Mouse (Mus musculus): ENCODE data around the gene Epb41l1.

Gene Epb41l1

GRCm38 (mm10) chr2:156456386-156457342 lies 36.0 kb downstream of the Epb41l1 start:
- WGBS: 82% methylated on average over 14 of the region's 14 CpGs

- 49% methylated on average over 4 of the region's 4 CpGs for WGBS
These were observed 36.6 kb downstream of the Epb41l1 start for GRCm38 (mm10) chr2:156457343-156457717.

GRCm38 (mm10) chr2:156460470-156460869 lies 39.8 kb downstream of the Epb41l1 start:
- 15% methylated on average over 14 of the region's 14 CpGs for WGBS

GRCm38 (mm10) chr2:156462154-156463029 lies 41.7 kb downstream of the Epb41l1 start:
- WGBS: 45% methylated on average over 14 of the region's 14 CpGs

DNA sequence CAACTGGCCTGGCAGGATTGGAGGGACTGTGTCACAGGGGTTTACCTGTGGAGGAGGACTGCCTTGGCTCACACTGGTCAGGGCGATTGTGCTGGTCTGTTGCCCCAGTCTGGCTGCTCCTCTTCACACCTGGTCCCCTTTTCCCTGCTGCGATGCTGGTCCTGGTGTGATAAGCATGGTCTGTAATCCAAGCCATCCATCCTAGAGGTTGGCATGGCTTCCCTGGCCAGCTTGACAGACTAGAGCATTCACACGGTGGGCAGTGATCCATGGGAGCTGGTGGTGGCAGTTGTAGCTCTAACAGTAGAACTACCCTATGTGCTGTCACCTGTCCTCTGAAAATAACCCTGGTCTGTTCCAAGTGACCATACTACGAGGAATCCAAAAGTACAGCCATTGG lies 43.7 kb downstream of the Epb41l1 start:
- 77% methylated on average over 4 of the region's 4 CpGs for WGBS

GRCm38 (mm10) chr2:156467538-156467937 lies 46.8 kb downstream of the Epb41l1 start:
- WGBS: 86% methylated on average over 11 of the region's 11 CpGs

DNA sequence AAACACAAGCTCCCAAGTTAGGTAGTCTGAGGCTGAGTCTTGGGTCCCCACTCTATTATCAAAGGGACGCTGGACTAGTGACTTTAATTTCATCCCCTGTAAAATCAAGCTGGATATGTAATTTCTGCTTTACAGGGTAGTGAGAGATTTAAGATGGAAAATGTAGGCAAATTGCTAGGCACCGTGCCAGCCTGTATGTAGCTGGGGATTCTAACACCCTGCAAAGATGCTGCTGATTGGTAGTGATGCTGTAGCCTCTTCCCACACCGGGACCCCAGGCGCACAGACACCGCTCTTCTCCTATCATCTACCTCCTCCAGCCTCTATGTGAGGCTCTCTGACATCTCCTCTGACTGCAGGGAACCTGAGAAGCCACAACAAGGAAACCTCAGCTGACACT lies 48.2 kb downstream of the Epb41l1 start:
- WGBS: 63% methylated on average over 5 of the region's 5 CpGs

DNA sequence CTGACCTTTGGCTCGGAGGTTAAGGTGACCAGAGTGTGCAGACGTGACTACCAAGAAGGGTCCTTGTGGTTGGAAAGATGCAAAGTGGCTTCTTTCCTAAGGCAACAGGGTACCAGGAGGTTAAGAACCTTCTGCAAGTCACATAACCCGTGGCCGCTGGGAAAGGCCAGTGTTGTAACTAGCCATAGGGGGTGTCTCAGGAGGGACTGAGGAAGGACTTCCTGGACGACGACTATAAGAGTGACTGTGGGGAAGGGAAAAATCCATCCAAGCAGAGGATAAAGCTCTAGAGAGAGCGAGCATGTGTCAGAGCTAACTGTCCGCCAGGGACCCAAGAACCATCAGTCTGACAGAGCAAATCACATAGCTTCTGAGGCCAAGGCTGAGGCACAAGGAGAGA lies 48.8 kb downstream of the Epb41l1 start:
- WGBS: 71% methylated on average over 8 of the region's 8 CpGs

DNA sequence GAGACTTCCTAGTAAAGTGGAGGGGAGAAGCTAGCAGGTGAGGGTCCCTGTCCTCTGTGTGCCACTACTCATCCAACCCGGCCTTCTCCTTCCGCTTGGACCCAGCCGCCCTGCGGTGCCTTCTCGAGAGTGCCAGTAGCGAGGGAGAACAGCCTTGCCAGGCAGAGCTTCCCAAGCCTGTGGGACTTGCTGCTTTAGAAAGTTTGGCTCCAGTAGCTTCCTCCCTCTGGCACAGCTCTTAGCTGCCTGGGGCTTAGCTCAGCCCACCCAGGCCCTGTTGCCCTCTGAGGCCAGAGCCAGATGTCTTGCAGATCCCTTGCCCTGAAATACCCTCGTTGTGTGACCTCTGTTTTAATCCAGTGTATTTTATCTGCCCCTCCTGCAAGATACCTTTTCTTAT lies 50.2 kb downstream of the Epb41l1 start:
- 78% methylated on average over 7 of the region's 7 CpGs for WGBS

- WGBS: 89% methylated on average over 8 of the region's 8 CpGs
These were observed 51.6 kb downstream of the Epb41l1 start for GRCm38 (mm10) chr2:156472336-156472735.

- WGBS: 75% methylated on average over 8 of the region's 8 CpGs
These were observed 53.0 kb downstream of the Epb41l1 start for GRCm38 (mm10) chr2:156473696-156474095.

GRCm38 (mm10) chr2:156474111-156474510 lies 53.4 kb downstream of the Epb41l1 start:
- WGBS: 73% methylated on average over 3 of the region's 3 CpGs

GRCm38 (mm10) chr2:156474891-156475284 lies 54.2 kb downstream of the Epb41l1 start:
- 21% methylated on average over 12 of the region's 12 CpGs for WGBS

GRCm38 (mm10) chr2:156475285-156476110 lies 54.8 kb downstream of the Epb41l1 start:
- 2% methylated on average over 74 of the region's 80 CpGs for WGBS

- 15% methylated on average over 8 of the region's 8 CpGs for WGBS
These were observed 55.5 kb downstream of the Epb41l1 start for GRCm38 (mm10) chr2:156476111-156476747.

- WGBS: 17% methylated on average over 5 of the region's 5 CpGs
These were observed 56.0 kb downstream of the Epb41l1 start for GRCm38 (mm10) chr2:156476748-156477151.

GRCm38 (mm10) chr2:156478046-156478690 lies 57.5 kb downstream of the Epb41l1 start:
- 39% methylated on average over 13 of the region's 13 CpGs for WGBS

GRCm38 (mm10) chr2:156479833-156480232 lies 59.1 kb downstream of the Epb41l1 start:
- WGBS: 54% methylated on average over 7 of the region's 7 CpGs

GRCm38 (mm10) chr2:156480267-156480666 lies 59.6 kb downstream of the Epb41l1 start:
- 50% methylated on average over 7 of the region's 7 CpGs for WGBS

- WGBS: 38% methylated on average over 13 of the region's 13 CpGs
These were observed 61.6 kb downstream of the Epb41l1 start for GRCm38 (mm10) chr2:156482299-156482698.

DNA sequence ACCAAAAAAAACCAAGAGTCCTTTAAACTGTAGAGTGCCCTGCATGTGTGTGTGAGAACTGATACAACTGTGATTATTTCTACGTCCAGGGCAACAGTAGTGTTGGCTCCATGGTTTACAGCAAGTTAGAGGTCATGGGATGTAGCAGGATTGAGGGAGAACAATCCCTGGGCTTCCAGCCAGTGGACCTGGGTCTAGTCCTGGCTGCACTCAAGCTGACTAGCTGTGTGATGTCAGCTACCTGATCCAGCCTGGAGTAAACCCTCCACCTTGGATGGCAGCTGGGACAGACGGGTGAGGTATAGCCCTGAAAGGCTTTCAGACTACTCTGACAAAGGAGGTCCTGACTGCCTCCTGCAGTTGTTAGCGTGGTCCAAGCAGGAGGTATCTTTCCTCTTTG lies 62.1 kb downstream of the Epb41l1 start:
- WGBS: 85% methylated on average over 3 of the region's 3 CpGs
